8 mouse cellular contexts compared by ENCODE assay signal in the genomic region with DNA sequence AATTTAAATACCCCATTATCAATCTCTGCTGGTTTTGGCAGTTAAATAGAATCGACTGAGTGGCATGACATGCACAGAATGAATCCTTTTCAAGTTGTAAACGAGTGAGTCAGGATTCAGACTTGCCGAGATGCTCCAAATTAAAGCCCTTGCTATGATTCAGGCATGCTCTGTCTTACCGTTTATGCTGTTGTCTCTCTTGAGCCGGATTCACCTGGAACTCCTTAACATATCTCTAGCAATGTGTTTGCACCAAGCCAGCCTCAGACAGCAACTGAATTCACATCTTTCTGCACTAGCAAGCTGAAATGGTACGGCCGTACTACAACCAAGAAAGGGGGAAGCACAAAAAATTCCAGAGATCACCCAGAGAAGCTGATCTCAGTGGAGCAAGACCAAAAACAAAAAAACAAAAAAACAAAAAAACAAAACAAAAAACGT.
DNase-seq lines count a peak whose midpoint lies in the region; ATAC-seq and TF ChIP-seq lines count a peak whose summit lies in the region.
"Had no signal": no experiment of that assay in that cellular context is flagged by ENCODE, and none has a peak within 500 bp of the region (broad histone marks: within the 10 kb centered on the region; RNA-seq: fewer than 3 reads in every experiment).

No protein-coding gene starts in this region.

- H3K9me3 ChIP-seq in heart, postnatal 0 days (replicated peaks; ENCODE audit: control insufficient read depth, low read length) = no peaks in the 10 kb centered on the region
- no peaks in the 10 kb centered on the region for H3K9me3 ChIP-seq in embryonic facial prominence, embryonic 15.5 days (replicated peaks)
- no peaks in the 10 kb centered on the region for H3K9me3 ChIP-seq in hindbrain, postnatal 0 days (ENCODE audit: low read length)
- no peaks in the 10 kb centered on the region for H3K9me3 ChIP-seq in neural tube, embryonic 14.5 days (ENCODE audit: control insufficient read depth, low read length)

- H3K9ac ChIP-seq in heart, postnatal 0 days (replicated peaks; ENCODE audit: low read depth, low read length) = no peak overlapping the region
- H3K9ac ChIP-seq in embryonic facial prominence, embryonic 15.5 days = no peak overlapping the region
- peak overlapping the region; percentile 35 for H3K9ac ChIP-seq in hindbrain, postnatal 0 days (replicated peaks; ENCODE audit: low read length)
- H3K9ac ChIP-seq in neural tube, embryonic 14.5 days (replicated peaks; ENCODE audit: low read depth, low read length) = peak overlapping the region; percentile 41; the same call in 1 of the 2 replicates

- TF ChIP-seq EP300 in heart, postnatal 0 days (IDR thresholded peaks at IDR 0.05; ENCODE audit: low read depth) = no peak

- ATAC-seq in heart, postnatal 0 days (ENCODE audit: insufficient read depth, low read depth) = no peak
- no peak for ATAC-seq in embryonic facial prominence, embryonic 15.5 days (ENCODE audit: insufficient number of reproducible peaks, low FRiP score, low TSS enrichment, low read depth)
- peak; percentile 50; the same call in 1 of the 2 replicates for ATAC-seq in hindbrain, postnatal 0 days
- peak; percentile 14; the same call in 1 of the 2 replicates for ATAC-seq in neural tube, embryonic 14.5 days (ENCODE audit: low read depth)

- H3K27me3 ChIP-seq in heart, postnatal 0 days (ENCODE audit: control insufficient read depth, insufficient read depth, low read length) = no peaks in the 10 kb centered on the region
- H3K27me3 ChIP-seq in embryonic facial prominence, embryonic 15.5 days = no peaks in the 10 kb centered on the region
- no peaks in the 10 kb centered on the region for H3K27me3 ChIP-seq in hindbrain, postnatal 0 days (ENCODE audit: insufficient read depth, low read length)
- no peaks in the 10 kb centered on the region for H3K27me3 ChIP-seq in neural tube, embryonic 14.5 days (ENCODE audit: control insufficient read depth, insufficient read depth, low read length)

- H3K27ac ChIP-seq in heart, postnatal 0 days (ENCODE audit: low read depth) = no peak overlapping the region
- no peak overlapping the region for H3K27ac ChIP-seq in embryonic facial prominence, embryonic 15.5 days (replicated peaks)
- peak overlapping the region; percentile 49 for H3K27ac ChIP-seq in hindbrain, postnatal 0 days
- H3K27ac ChIP-seq in neural tube, embryonic 14.5 days (ENCODE audit: low read depth, low read length) = peak overlapping the region; percentile 40; the same call in 1 of the 2 replicates

- no peaks in the 10 kb centered on the region for H3K36me3 ChIP-seq in heart, postnatal 0 days (replicated peaks; ENCODE audit: control insufficient read depth, insufficient read depth, low read length)
- H3K36me3 ChIP-seq in embryonic facial prominence, embryonic 15.5 days = no peaks in the 10 kb centered on the region
- no peaks in the 10 kb centered on the region for H3K36me3 ChIP-seq in hindbrain, postnatal 0 days (ENCODE audit: insufficient read depth, low read length)
- H3K36me3 ChIP-seq in neural tube, embryonic 14.5 days (ENCODE audit: control insufficient read depth, insufficient read depth, low read length) = no peaks in the 10 kb centered on the region

- DNase-seq in heart, postnatal 0 days (ENCODE audit: low spot score) = no peak
- DNase-seq in heart, postnatal 4 days = no peak
- peak; percentile 54 for DNase-seq in hindbrain, postnatal 0 days (ENCODE audit: low spot score)
- DNase-seq in gastrocnemius, postnatal 4 days (ENCODE audit: low spot score in 2 of 2) = no peak
- no peak for DNase-seq in adrenal gland, postnatal 4 days (ENCODE audit: low spot score in 2 of 2)
- DNase-seq: heart, postnatal 14 days had no signal

- H3K4me3 ChIP-seq in heart, postnatal 0 days (ENCODE audit: low read depth, low read length) = no peak overlapping the region
- no peak overlapping the region for H3K4me3 ChIP-seq in embryonic facial prominence, embryonic 15.5 days (replicated peaks)
- H3K4me3 ChIP-seq in hindbrain, postnatal 0 days (ENCODE audit: low read length) = peak overlapping the region; percentile 36
- peak overlapping the region; percentile 21 for H3K4me3 ChIP-seq in neural tube, embryonic 14.5 days (ENCODE audit: low read depth, low read length)

- no peak for TF ChIP-seq CTCF in heart, postnatal 0 days (IDR thresholded peaks at IDR 0.05; ENCODE audit: low read depth)
- TF ChIP-seq CTCF in hindbrain, postnatal 0 days (IDR thresholded peaks at IDR 0.05; ENCODE audit: low read depth) = no peak

- peak overlapping the region; percentile 21 for H3K4me2 ChIP-seq in heart, postnatal 0 days (ENCODE audit: low read depth, low read length)
- 0 out of 2 replicates have a peak overlapping the region, but pooled peaks have one; percentile 15 for H3K4me2 ChIP-seq in embryonic facial prominence, embryonic 15.5 days (replicated peaks)
- peak overlapping the region; percentile 59 for H3K4me2 ChIP-seq in hindbrain, postnatal 0 days (ENCODE audit: low read depth, low read length)
- peak overlapping the region; percentile 46 for H3K4me2 ChIP-seq in neural tube, embryonic 14.5 days (ENCODE audit: low read depth, low read length)

- peaks cover 13% of the 10 kb centered on the region for H3K4me1 ChIP-seq in heart, postnatal 0 days (ENCODE audit: control insufficient read depth, insufficient read depth)
- H3K4me1 ChIP-seq in embryonic facial prominence, embryonic 15.5 days = peaks cover 18% of the 10 kb centered on the region
- H3K4me1 ChIP-seq in hindbrain, postnatal 0 days (ENCODE audit: insufficient read depth, low read length) = no peaks in the 10 kb centered on the region
- H3K4me1 ChIP-seq in neural tube, embryonic 14.5 days (ENCODE audit: control insufficient read depth, insufficient read depth, low read length) = peaks cover 4% of the 10 kb centered on the region; the same call in 1 of the 2 replicates

- 35% methylated on average over 8 of the region's 8 CpGs for WGBS in heart, postnatal 0 days
- 24% methylated on average over 8 of the region's 8 CpGs for WGBS in embryonic facial prominence, embryonic 15.5 days
- WGBS in hindbrain, postnatal 0 days = 7% methylated on average over 8 of the region's 8 CpGs
- 15% methylated on average over 8 of the region's 8 CpGs for WGBS in neural tube, embryonic 14.5 days

Comparison
In these comparisons a context has a peak if more than half of its experiments do, and no peak if none do; other contexts are left out.
1. ATAC-seq: peak in hindbrain, postnatal 0 days (single experiment) and neural tube, embryonic 14.5 days (single experiment); none in heart, postnatal 0 days (single experiment) and embryonic facial prominence, embryonic 15.5 days (single experiment).
2. H3K27ac ChIP-seq: peak in hindbrain, postnatal 0 days (single experiment) and neural tube, embryonic 14.5 days (single experiment); none in heart, postnatal 0 days (single experiment) and embryonic facial prominence, embryonic 15.5 days (single experiment).
3. H3K4me3 ChIP-seq: peak in hindbrain, postnatal 0 days (single experiment) and neural tube, embryonic 14.5 days (single experiment); none in heart, postnatal 0 days (single experiment) and embryonic facial prominence, embryonic 15.5 days (single experiment).
4. H3K9ac ChIP-seq: peak in hindbrain, postnatal 0 days (single experiment) and neural tube, embryonic 14.5 days (single experiment); none in heart, postnatal 0 days (single experiment) and embryonic facial prominence, embryonic 15.5 days (single experiment).
5. Peak in every context shown above with its lines, with median percentiles within 50 percentile points of each other: H3K4me2 ChIP-seq.